Mouse (Mus musculus): ENCODE results near the gene Polr3gl. TPM values are rescaled to one million over a fixed set of nuclear protein-coding genes. Genes with fewer than 3 reads are reported as not detected.

Gene Polr3gl
- polyA plus RNA-seq, 1 experiment from 2014 or later, result 29.5 TPM

GRCm38 (mm10) chr3:96551890-96552289 lies 42.1 kb downstream of the Polr3gl start:
- Histone ChIP-seq H3K4me2 (replicated peaks; ENCODE audit: low read depth, low read length) (no peak overlapping the region), H3K27me3 (ENCODE audit: control insufficient read depth, insufficient read depth, low read length) (no peaks in the 10 kb centered on the region), H3K27ac (ENCODE audit: low read length) (0 out of 2 replicates have a peak overlapping the region, but pooled peaks have one; percentile 39), H3K36me3 (ENCODE audit: control insufficient read depth, insufficient read depth, low read length) (no peaks in the 10 kb centered on the region), H3K9me3 (ENCODE audit: control insufficient read depth, low read depth, low read length) (no peaks in the 10 kb centered on the region), H3K4me1 (ENCODE audit: control insufficient read depth, insufficient read depth, low read length) (peaks cover 31% of the 10 kb centered on the region), H3K4me3 (ENCODE audit: low read depth, low read length) (no peak overlapping the region), H3K9ac (replicated peaks; ENCODE audit: low read depth, low read length) (no peak overlapping the region)
- ATAC-seq (ENCODE audit: insufficient number of reproducible peaks, insufficient read depth, low FRiP score, low read depth), result no peak
- WGBS, result 47% methylated on average over 7 of the region's 7 CpGs

GRCm38 (mm10) chr3:96551203-96551602 lies 42.8 kb downstream of the Polr3gl start:
- Histone ChIP-seq H3K27me3 (ENCODE audit: control insufficient read depth, insufficient read depth, low read length) (no peaks in the 10 kb centered on the region), H3K4me3 (ENCODE audit: low read depth, low read length) (no peak overlapping the region), H3K27ac (ENCODE audit: low read length) (0 out of 2 replicates have a peak overlapping the region, but pooled peaks have one; percentile 39), H3K36me3 (ENCODE audit: control insufficient read depth, insufficient read depth, low read length) (no peaks in the 10 kb centered on the region), H3K9me3 (ENCODE audit: control insufficient read depth, low read depth, low read length) (no peaks in the 10 kb centered on the region), H3K4me2 (replicated peaks; ENCODE audit: low read depth, low read length) (0 out of 2 replicates have a peak overlapping the region, but pooled peaks have one; percentile 4), H3K4me1 (ENCODE audit: control insufficient read depth, insufficient read depth, low read length) (peaks cover 27% of the 10 kb centered on the region), H3K9ac (replicated peaks; ENCODE audit: low read depth, low read length) (no peak overlapping the region)
- no peak for ATAC-seq (ENCODE audit: insufficient number of reproducible peaks, insufficient read depth, low FRiP score, low read depth)
- WGBS, result 6% methylated on average over 8 of the region's 8 CpGs

DNA sequence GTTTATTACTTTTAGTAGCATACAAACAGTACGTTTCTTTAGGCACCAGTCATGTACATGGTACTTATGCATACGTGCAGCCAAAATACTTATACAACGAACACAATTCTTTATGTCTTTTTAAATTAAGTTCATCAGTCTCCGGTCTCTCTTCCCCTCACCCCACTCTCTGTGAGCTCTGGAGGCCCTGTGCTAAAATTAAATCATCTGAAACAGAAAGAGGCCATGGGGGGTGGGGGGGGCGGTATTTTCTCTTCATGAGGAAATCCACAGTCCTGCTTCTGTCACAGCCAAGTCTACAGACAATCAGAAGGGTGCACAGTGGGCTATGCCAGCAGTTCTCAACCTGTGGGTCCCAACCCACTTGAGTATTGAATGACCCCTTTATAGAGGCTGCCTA lies 44.6 kb downstream of the Polr3gl start:
- H3K36me3 ChIP-seq (ENCODE audit: control insufficient read depth, insufficient read depth, low read length), result no peaks in the 10 kb centered on the region
- H3K9me3 ChIP-seq (ENCODE audit: control insufficient read depth, low read depth, low read length), result no peaks in the 10 kb centered on the region
- no peaks in the 10 kb centered on the region for H3K27me3 ChIP-seq (ENCODE audit: control insufficient read depth, insufficient read depth, low read length)
- no peak overlapping the region for H3K27ac ChIP-seq (ENCODE audit: low read length)
- no peak overlapping the region for H3K4me3 ChIP-seq (ENCODE audit: low read depth, low read length)
- no peak for ATAC-seq (ENCODE audit: insufficient number of reproducible peaks, insufficient read depth, low FRiP score, low read depth)
- peaks cover 11% of the 10 kb centered on the region; the same call in 1 of the 2 replicates for H3K4me1 ChIP-seq (ENCODE audit: control insufficient read depth, insufficient read depth, low read length)
- no peak overlapping the region for H3K4me2 ChIP-seq (replicated peaks; ENCODE audit: low read depth, low read length)
- 69% methylated on average over 5 of the region's 5 CpGs for WGBS
- no peak overlapping the region for H3K9ac ChIP-seq (replicated peaks; ENCODE audit: low read depth, low read length)

GRCm38 (mm10) chr3:96548824-96549223 lies 45.2 kb downstream of the Polr3gl start:
- no peak for ATAC-seq (ENCODE audit: insufficient number of reproducible peaks, insufficient read depth, low FRiP score, low read depth)

GRCm38 (mm10) chr3:96547389-96547960 lies 46.5 kb downstream of the Polr3gl start:
- no peak overlapping the region for H3K27ac ChIP-seq (ENCODE audit: low read length)
- no peaks in the 10 kb centered on the region for H3K27me3 ChIP-seq (ENCODE audit: control insufficient read depth, insufficient read depth, low read length)
- 8% methylated on average over 14 of the region's 14 CpGs for WGBS
- H3K4me2 ChIP-seq (replicated peaks; ENCODE audit: low read depth, low read length), result 0 out of 2 replicates have a peak overlapping the region, but pooled peaks have one; percentile 8
- H3K9me3 ChIP-seq (ENCODE audit: control insufficient read depth, low read depth, low read length), result no peaks in the 10 kb centered on the region
- no peak overlapping the region for H3K4me3 ChIP-seq (ENCODE audit: low read depth, low read length)
- H3K9ac ChIP-seq (replicated peaks; ENCODE audit: low read depth, low read length), result no peak overlapping the region
- peak; percentile 42; the same call in 1 of the 2 replicates for ATAC-seq (ENCODE audit: insufficient number of reproducible peaks, insufficient read depth, low FRiP score, low read depth)
- H3K36me3 ChIP-seq (ENCODE audit: control insufficient read depth, insufficient read depth, low read length), result no peaks in the 10 kb centered on the region
- peaks cover 8% of the 10 kb centered on the region; the same call in 1 of the 2 replicates for H3K4me1 ChIP-seq (ENCODE audit: control insufficient read depth, insufficient read depth, low read length)

More at GRCm38 (mm10) chr3:96548824-96549223, 45.2 kb downstream of the Polr3gl start:
- Histone ChIP-seq H3K36me3 (ENCODE audit: control insufficient read depth, insufficient read depth, low read length) (no peaks in the 10 kb centered on the region), H3K27me3 (ENCODE audit: control insufficient read depth, insufficient read depth, low read length) (no peaks in the 10 kb centered on the region), H3K4me1 (ENCODE audit: control insufficient read depth, insufficient read depth, low read length) (peaks cover 8% of the 10 kb centered on the region; the same call in 1 of the 2 replicates), H3K9ac (replicated peaks; ENCODE audit: low read depth, low read length) (no peak overlapping the region), H3K9me3 (ENCODE audit: control insufficient read depth, low read depth, low read length) (no peaks in the 10 kb centered on the region), H3K27ac (ENCODE audit: low read length) (no peak overlapping the region), H3K4me2 (replicated peaks; ENCODE audit: low read depth, low read length) (no peak overlapping the region), H3K4me3 (ENCODE audit: low read depth, low read length) (no peak overlapping the region)
- 74% methylated on average over 7 of the region's 7 CpGs for WGBS

GRCm38 (mm10) chr3:96546880-96547279 lies 47.1 kb downstream of the Polr3gl start:
- Histone ChIP-seq H3K36me3 (ENCODE audit: control insufficient read depth, insufficient read depth, low read length) (no peaks in the 10 kb centered on the region), H3K27ac (ENCODE audit: low read length) (no peak overlapping the region), H3K9ac (replicated peaks; ENCODE audit: low read depth, low read length) (no peak overlapping the region), H3K9me3 (ENCODE audit: control insufficient read depth, low read depth, low read length) (no peaks in the 10 kb centered on the region), H3K4me3 (ENCODE audit: low read depth, low read length) (no peak overlapping the region), H3K27me3 (ENCODE audit: control insufficient read depth, insufficient read depth, low read length) (no peaks in the 10 kb centered on the region), H3K4me1 (ENCODE audit: control insufficient read depth, insufficient read depth, low read length) (peaks cover 7% of the 10 kb centered on the region; the same call in 1 of the 2 replicates), H3K4me2 (replicated peaks; ENCODE audit: low read depth, low read length) (no peak overlapping the region)
- ATAC-seq (ENCODE audit: insufficient number of reproducible peaks, insufficient read depth, low FRiP score, low read depth), result no peak
- WGBS, result 53% methylated on average over 4 of the region's 4 CpGs

DNA sequence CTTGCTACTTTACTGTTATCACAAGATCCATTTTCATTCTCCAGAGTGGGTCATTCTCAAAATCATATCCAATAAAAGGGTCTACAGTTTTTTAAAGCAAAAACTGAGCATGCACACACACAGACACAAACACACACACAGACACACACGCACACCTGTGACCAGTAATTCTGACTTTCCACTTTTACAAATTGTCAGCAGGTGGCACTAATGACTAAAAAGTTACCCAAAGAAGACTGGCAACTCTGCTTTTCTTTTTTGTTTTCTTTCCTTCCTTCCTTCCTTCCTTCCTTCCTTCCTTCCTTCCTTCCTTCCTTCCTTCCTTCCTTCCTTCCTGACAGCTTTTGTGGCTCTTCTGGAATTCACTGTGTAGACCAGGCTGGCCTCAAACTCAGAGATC lies 48.4 kb downstream of the Polr3gl start:
- no peaks in the 10 kb centered on the region for H3K27me3 ChIP-seq (ENCODE audit: control insufficient read depth, insufficient read depth, low read length)
- 27% methylated on average over 1 of the region's 1 CpGs for WGBS
- no peak overlapping the region for H3K9ac ChIP-seq (replicated peaks; ENCODE audit: low read depth, low read length)
- H3K36me3 ChIP-seq (ENCODE audit: control insufficient read depth, insufficient read depth, low read length), result no peaks in the 10 kb centered on the region
- no peak for ATAC-seq (ENCODE audit: insufficient number of reproducible peaks, insufficient read depth, low FRiP score, low read depth)
- no peaks in the 10 kb centered on the region for H3K9me3 ChIP-seq (ENCODE audit: control insufficient read depth, low read depth, low read length)
- H3K4me3 ChIP-seq (ENCODE audit: low read depth, low read length), result no peak overlapping the region
- no peaks in the 10 kb centered on the region; the same call in 1 of the 2 replicates for H3K4me1 ChIP-seq (ENCODE audit: control insufficient read depth, insufficient read depth, low read length)
- no peak overlapping the region for H3K4me2 ChIP-seq (replicated peaks; ENCODE audit: low read depth, low read length)
- no peak overlapping the region for H3K27ac ChIP-seq (ENCODE audit: low read length)

DNA sequence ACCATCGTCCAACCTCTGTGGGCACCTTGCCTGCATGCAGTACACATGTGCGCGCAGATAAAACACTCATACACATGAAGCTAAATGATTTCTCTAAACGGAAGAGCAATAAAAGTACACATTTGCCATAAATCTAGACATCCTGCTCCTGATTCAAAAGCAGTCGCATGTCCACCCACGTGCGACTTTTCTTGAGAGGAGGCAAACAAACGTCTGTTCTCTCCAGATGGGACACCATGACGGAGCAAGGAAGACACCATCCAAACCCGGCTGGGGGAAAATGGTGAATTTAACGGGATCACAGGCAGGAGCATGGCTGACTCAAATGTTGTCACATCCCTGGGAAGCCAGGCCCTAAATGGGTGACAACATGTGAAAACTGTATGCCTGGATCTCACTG lies 50.6 kb downstream of the Polr3gl start:
- no peak overlapping the region for H3K4me2 ChIP-seq (replicated peaks; ENCODE audit: low read depth, low read length)
- H3K27ac ChIP-seq (ENCODE audit: low read length), result no peak overlapping the region
- ATAC-seq (ENCODE audit: insufficient number of reproducible peaks, insufficient read depth, low FRiP score, low read depth), result no peak
- no peaks in the 10 kb centered on the region for H3K9me3 ChIP-seq (ENCODE audit: control insufficient read depth, low read depth, low read length)
- H3K4me1 ChIP-seq (ENCODE audit: control insufficient read depth, insufficient read depth, low read length), result no peaks in the 10 kb centered on the region; the same call in 1 of the 2 replicates
- no peaks in the 10 kb centered on the region for H3K36me3 ChIP-seq (ENCODE audit: control insufficient read depth, insufficient read depth, low read length)
- H3K4me3 ChIP-seq (ENCODE audit: low read depth, low read length), result no peak overlapping the region
- H3K9ac ChIP-seq (replicated peaks; ENCODE audit: low read depth, low read length), result no peak overlapping the region
- H3K27me3 ChIP-seq (ENCODE audit: control insufficient read depth, insufficient read depth, low read length), result no peaks in the 10 kb centered on the region
- 86% methylated on average over 11 of the region's 11 CpGs for WGBS

GRCm38 (mm10) chr3:96542554-96542953 lies 51.4 kb downstream of the Polr3gl start:
- H3K9me3 ChIP-seq (ENCODE audit: control insufficient read depth, low read depth, low read length), result no peaks in the 10 kb centered on the region
- no peaks in the 10 kb centered on the region for H3K27me3 ChIP-seq (ENCODE audit: control insufficient read depth, insufficient read depth, low read length)
- no peak overlapping the region for H3K9ac ChIP-seq (replicated peaks; ENCODE audit: low read depth, low read length)
- H3K4me2 ChIP-seq (replicated peaks; ENCODE audit: low read depth, low read length), result no peak overlapping the region
- ATAC-seq (ENCODE audit: insufficient number of reproducible peaks, insufficient read depth, low FRiP score, low read depth), result no peak
- no peaks in the 10 kb centered on the region for H3K36me3 ChIP-seq (ENCODE audit: control insufficient read depth, insufficient read depth, low read length)
- no peaks in the 10 kb centered on the region; the same call in 1 of the 2 replicates for H3K4me1 ChIP-seq (ENCODE audit: control insufficient read depth, insufficient read depth, low read length)
- no peak overlapping the region for H3K27ac ChIP-seq (ENCODE audit: low read length)
- 78% methylated on average over 8 of the region's 8 CpGs for WGBS
- no peak overlapping the region for H3K4me3 ChIP-seq (ENCODE audit: low read depth, low read length)
